17 mouse cellular contexts compared by ENCODE assay signal in genomic region chr19:11080934-11081333, GRCm38 (mm10). TPM values are rescaled to one million over a fixed set of nuclear protein-coding genes. Genes with fewer than 3 reads are reported as not detected.
"Had no signal": no experiment of that assay in that cellular context is flagged by ENCODE, and none has a peak within 500 bp of the region (broad histone marks: within the 10 kb centered on the region; RNA-seq: fewer than 3 reads in every experiment).

Gene Ms4a8a (minus strand): TSS chr19:11081102.

- H3K4me3 ChIP-seq: left cerebral cortex, adult 2 months; limb, embryonic 10.5 days; liver, embryonic 15.5 days; midbrain, embryonic 12.5 days had no signal

- ATAC-seq: midbrain, embryonic 16.5 days had no signal

- H3K27ac ChIP-seq: kidney, postnatal 0 days; left cerebral cortex, adult 2 months; limb, embryonic 10.5 days; liver, embryonic 15.5 days; macrophage; midbrain, embryonic 12.5 days had no signal

- H3K4me1 ChIP-seq: limb, embryonic 10.5 days; liver, embryonic 15.5 days; midbrain, embryonic 12.5 days had no signal

- H3K27me3 ChIP-seq: liver, embryonic 15.5 days; midbrain, embryonic 12.5 days had no signal

- H3K4me2 ChIP-seq: liver, embryonic 11.5 days; liver, embryonic 15.5 days; lung, embryonic 14.5 days; midbrain, embryonic 12.5 days had no signal

- H3K9ac ChIP-seq: liver, embryonic 15.5 days; lung, embryonic 14.5 days; midbrain, embryonic 12.5 days had no signal

- H3K9me3 ChIP-seq: limb, embryonic 10.5 days; liver, embryonic 15.5 days; midbrain, embryonic 12.5 days had no signal

- DNase-seq: kidney, adult 11 months; kidney, adult 9 months; kidney, postnatal 36 days; lung, embryonic 14.5 days; right cerebral cortex, postnatal 25 days; thymus, adult 2 months; thymus, postnatal 36 days had no signal

- H3K36me3 ChIP-seq: limb, embryonic 10.5 days; liver, embryonic 15.5 days; midbrain, embryonic 12.5 days had no signal

RNA-seq across cellular contexts. Expression of gene Ms4a8a, which starts in this region (rescaled TPM):
- polyA plus RNA-seq: kidney, postnatal 0 days; limb, embryonic 10.5 days; limb, embryonic 14.5 days; liver, embryonic 11.5 days; lung, embryonic 14.5 days; midbrain, embryonic 12.5 days; midbrain, embryonic 16.5 days; neural tube, embryonic 14.5 days had no signal
